Mouse (Mus musculus) heart, postnatal 0 days (tissue): ENCODE data around the gene Dld. TPM values are rescaled to one million over a fixed set of nuclear protein-coding genes. Genes with fewer than 3 reads are reported as not detected.
A peak's percentile ranks its signal among the peaks of the same experiment; 100 is the strongest.

Experiments used
- ATAC-seq: fragments of 200-750 bp; cut with Nextera tagmentation; 2 replicates; pipeline ENCODE4 v1.8.0; 2017; ENCODE audit warnings: low read depth, moderate number of reproducible peaks, moderate library complexity; ENCODE audit not compliant: insufficient read depth
- DNase-seq: peaks from one replicate; pipeline ENCODE4 v3.0.0-alpha.2; 2016; ENCODE audit warnings: low spot score
- H3K27ac ChIP-seq: fragments of 300-500 bp; sonication (generic); 2 replicates; pipeline ENCODE4 v1.5.1; 2014; ENCODE audit warnings: low read depth, mild to moderate bottlenecking
- H3K27me3 ChIP-seq: fragments of 300-500 bp; sonication (generic); 2 replicates; pipeline ENCODE4 v1.6.1; 2014; ENCODE audit warnings: low read length, mixed read lengths; ENCODE audit not compliant: control insufficient read depth, insufficient read depth
- H3K36me3 ChIP-seq: fragments of 300-500 bp; sonication (generic); replicated peaks from 2 replicates; pipeline ENCODE4 v1.6.1; 2014; ENCODE audit warnings: low read length, mixed read lengths; ENCODE audit not compliant: control insufficient read depth, insufficient read depth
- H3K4me1 ChIP-seq: fragments of 300-500 bp; sonication (generic); 2 replicates; pipeline ENCODE4 v1.6.1; 2014; ENCODE audit warnings: antibody characterized with exemption; ENCODE audit not compliant: control insufficient read depth, insufficient read depth
- H3K4me2 ChIP-seq: fragments of 300-500 bp; sonication (generic); 2 replicates; pipeline ENCODE4 v1.6.1; 2014; ENCODE audit warnings: low read depth, mild to moderate bottlenecking, low read length, moderate library complexity
- H3K4me3 ChIP-seq: fragments of 300-500 bp; sonication (generic); 2 replicates; pipeline ENCODE4 v1.5.1; 2014; ENCODE audit warnings: low read depth, low read length
- H3K9ac ChIP-seq: fragments of 300-500 bp; sonication (generic); replicated peaks from 2 replicates; pipeline ENCODE4 v1.6.1; 2014; ENCODE audit warnings: low read depth, low read length, mixed read lengths
- H3K9me3 ChIP-seq: fragments of 300-500 bp; sonication (generic); replicated peaks from 2 replicates; pipeline ENCODE4 v1.6.1; 2016; ENCODE audit warnings: low read length; ENCODE audit not compliant: control insufficient read depth
- CTCF ChIP-seq: IDR thresholded peaks from 2 replicates; pipeline ENCODE4 v1.5.1; 2016; ENCODE audit warnings: antibody characterized with exemption, control low read depth, low read depth
- EP300 ChIP-seq: IDR thresholded peaks from 2 replicates; pipeline ENCODE4 v1.6.1; 2016; ENCODE audit warnings: antibody characterized with exemption, low read depth
- WGBS: fragments of 180-500 bp; shearing (Covaris S2); extraction: QIAGEN DNeasy Blood & Tissue Kit; methylation state at CpG from one replicate; pipeline ENCODE4 v1.1.7; 2014; 5-methylcytosine and 5-hydroxymethylcytosine counted together
- polyA plus RNA-seq: library from polyadenylated mRNA; unstranded; fragments of >200 nt; fragmentation: Nextera tagmentation; extraction: Ambion mirVana; gene quantifications from 2 replicates; pipeline ENCODE4 v1.2.1, GENCODE M21; 2015
- total RNA-seq: library from RNA; depleted of rRNA; stranded (reverse); fragments of >200 nt; gene quantifications from 2 replicates; pipeline ENCODE4 v1.2.3, GENCODE M21; 2014; ENCODE audit warnings: low replicate concordance

The Dld gene
- total and polyA plus RNA-seq, 2 experiments from 2014 or later, result 91.6 to 377 TPM

DNA sequence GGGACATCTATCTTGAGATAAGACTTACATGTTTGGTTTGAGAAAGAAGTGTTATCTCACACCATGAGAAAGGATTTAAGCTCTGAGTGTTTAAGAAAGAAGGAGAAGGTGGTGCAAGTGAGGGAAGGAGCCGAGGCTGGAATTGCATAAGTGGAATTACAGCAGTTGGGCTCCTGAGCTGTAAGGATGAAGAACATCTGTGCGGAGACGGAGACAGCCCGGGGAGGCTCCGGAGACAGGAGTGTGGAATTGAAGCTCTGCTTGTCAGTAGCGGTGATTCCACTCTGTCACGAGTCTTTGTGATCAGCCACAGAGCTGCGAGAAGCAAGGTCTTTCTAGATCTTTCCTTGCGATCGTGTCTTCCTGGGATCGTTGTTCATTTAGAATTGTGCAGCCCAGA lies 56.3 kb downstream of the Dld start:
- ATAC-seq, result no peak
- no peak for TF ChIP-seq EP300
- TF ChIP-seq CTCF, result no peak

DNA sequence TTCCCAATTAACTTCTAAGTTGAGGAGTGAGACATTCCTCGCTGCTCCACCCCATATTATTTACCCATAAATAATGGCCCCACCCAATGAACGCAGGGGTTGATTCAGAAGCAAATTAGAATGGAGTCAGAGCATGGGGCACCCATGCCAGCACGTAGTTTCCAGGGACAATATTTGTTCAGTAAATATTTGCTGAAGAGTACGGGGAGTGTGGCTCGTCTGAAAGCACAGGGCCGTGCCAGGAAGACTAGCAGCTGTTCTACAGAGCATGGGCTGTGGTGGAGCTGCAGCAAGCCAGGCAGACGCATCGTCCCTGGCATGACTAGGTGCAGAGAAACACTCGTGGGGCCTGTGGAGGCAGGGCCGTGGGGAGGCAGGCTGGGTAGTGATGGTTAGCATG lies 56.7 kb downstream of the Dld start:
- Histone ChIP-seq H3K4me3 (no peak overlapping the region), H3K4me1 (peaks cover 31% of the 10 kb centered on the region), H3K27ac (peak overlapping the region; percentile 92), H3K9ac (no peak overlapping the region), H3K9me3 (no peaks in the 10 kb centered on the region), H3K4me2 (no peak overlapping the region), H3K36me3 (peaks cover 51% of the 10 kb centered on the region), H3K27me3 (no peaks in the 10 kb centered on the region)
- DNase-seq (no peak), ATAC-seq (no peak)
- WGBS, result 33% methylated on average over 10 of the region's 10 CpGs
- TF ChIP-seq CTCF (no peak), EP300 (no peak)

More for the DNA sequence above, 56.3 kb downstream of the Dld start:
- H3K4me3 ChIP-seq, result no peak overlapping the region
- peak overlapping the region; percentile 92 for H3K27ac ChIP-seq
- peaks cover 54% of the 10 kb centered on the region for H3K36me3 ChIP-seq
- no peak overlapping the region for H3K9ac ChIP-seq
- H3K4me1 ChIP-seq, result peaks cover 33% of the 10 kb centered on the region
- no peaks in the 10 kb centered on the region for H3K27me3 ChIP-seq
- H3K4me2 ChIP-seq, result no peak overlapping the region
- no peak for DNase-seq
- 64% methylated on average over 11 of the region's 11 CpGs for WGBS
- H3K9me3 ChIP-seq, result no peaks in the 10 kb centered on the region

DNA sequence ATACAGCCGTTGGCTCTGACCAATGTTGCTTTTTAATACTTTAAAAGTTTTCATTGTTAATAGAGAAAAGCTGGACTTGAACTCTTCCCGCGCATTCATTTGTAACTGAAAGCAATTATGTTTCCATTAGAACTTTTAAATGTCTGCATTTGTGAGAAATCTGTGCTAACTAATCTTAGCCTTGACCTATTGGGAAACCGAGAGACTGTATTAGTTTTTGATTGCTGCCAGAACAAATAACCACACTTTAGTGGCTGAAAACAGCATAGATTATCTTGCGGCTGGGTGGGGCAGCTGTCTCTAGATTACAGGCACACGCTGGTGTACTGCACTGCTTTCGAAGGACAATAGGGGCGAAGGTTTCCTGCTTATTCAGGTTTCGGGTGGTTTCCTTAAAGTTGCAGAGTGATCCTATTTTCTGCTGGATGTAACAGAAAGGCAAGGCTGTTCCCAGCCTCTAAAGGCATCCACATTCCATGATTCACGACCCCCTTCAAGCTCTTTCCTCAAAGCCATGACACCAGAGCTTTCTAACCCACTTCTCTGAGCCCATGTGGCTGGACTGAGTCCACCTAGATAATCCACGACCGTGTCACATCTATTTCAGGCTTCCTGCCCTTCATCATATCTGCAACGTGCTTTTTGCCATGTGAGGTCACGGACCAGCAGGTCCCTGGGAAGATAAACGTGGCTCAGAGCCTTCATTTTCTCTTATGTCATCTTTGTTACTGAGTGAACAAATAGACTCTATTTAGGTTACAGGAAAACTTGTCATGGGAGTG lies 57.7 kb downstream of the Dld start:
- peak; percentile 91 for ATAC-seq
- no peaks in the 10 kb centered on the region for H3K27me3 ChIP-seq
- peak overlapping the region; percentile 92 for H3K27ac ChIP-seq
- 26% methylated on average over 15 of the region's 15 CpGs for WGBS
- H3K36me3 ChIP-seq, result peaks cover 51% of the 10 kb centered on the region
- peak; percentile 91 for DNase-seq
- no peak overlapping the region for H3K4me3 ChIP-seq
- no peaks in the 10 kb centered on the region for H3K9me3 ChIP-seq
- peaks cover 28% of the 10 kb centered on the region for H3K4me1 ChIP-seq
- H3K4me2 ChIP-seq, result no peak overlapping the region
- TF ChIP-seq EP300 (peak; percentile 83), CTCF (no peak)
- H3K9ac ChIP-seq, result no peak overlapping the region

DNA sequence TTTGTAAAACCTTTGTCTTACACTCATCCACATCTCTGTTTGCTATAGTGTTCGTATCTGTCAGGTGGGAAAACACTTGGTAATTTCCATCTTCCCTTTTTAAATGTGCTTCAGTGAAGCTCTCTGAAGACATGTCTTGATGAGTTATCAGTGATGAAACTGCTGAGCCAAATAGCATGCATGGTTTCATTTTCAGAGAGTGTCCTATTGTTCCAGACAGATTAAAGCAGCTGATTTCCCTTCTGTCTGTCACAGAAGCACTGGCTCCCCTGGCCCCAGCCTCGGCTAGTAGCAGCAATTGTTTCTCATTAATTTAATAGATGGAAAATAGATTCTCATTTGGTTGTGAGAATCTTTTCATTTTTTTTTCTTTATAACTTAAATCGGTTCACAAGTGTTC lies 60.3 kb downstream of the Dld start:
- H3K4me1 ChIP-seq, result peaks cover 28% of the 10 kb centered on the region
- 74% methylated on average over 3 of the region's 3 CpGs for WGBS
- no peak for DNase-seq
- peaks cover 60% of the 10 kb centered on the region for H3K36me3 ChIP-seq
- ATAC-seq, result no peak
- H3K27ac ChIP-seq, result no peak overlapping the region
- H3K4me3 ChIP-seq, result no peak overlapping the region
- no peak for TF ChIP-seq EP300
- no peak for TF ChIP-seq CTCF
- no peak overlapping the region for H3K9ac ChIP-seq
- no peak overlapping the region for H3K4me2 ChIP-seq
- H3K9me3 ChIP-seq, result no peaks in the 10 kb centered on the region
- no peaks in the 10 kb centered on the region for H3K27me3 ChIP-seq

DNA sequence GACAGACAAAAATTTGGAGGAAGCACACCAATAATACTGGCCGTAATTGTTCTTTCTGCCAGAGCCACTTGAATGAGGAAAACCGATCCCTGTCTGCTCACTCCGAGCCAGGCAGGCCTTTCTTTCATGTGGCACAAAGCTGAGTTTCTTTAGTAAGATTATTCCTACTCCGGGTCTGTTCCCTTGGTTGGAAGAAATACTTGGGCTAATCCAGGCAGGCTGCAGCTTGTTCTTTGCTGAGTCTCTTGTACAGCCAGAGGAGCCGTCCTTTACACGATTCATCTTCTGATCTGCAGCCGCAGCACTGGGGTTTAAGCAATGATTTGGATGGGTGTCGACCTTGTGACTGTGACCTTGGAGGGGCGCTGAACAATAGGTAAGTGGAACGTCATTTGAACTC lies 62.2 kb downstream of the Dld start:
- DNase-seq (no peak), ATAC-seq (no peak)
- H3K4me1 ChIP-seq, result peaks cover 17% of the 10 kb centered on the region
- no peak overlapping the region for H3K9ac ChIP-seq
- H3K27ac ChIP-seq, result no peak overlapping the region
- no peak overlapping the region for H3K4me2 ChIP-seq
- H3K4me3 ChIP-seq, result no peak overlapping the region
- peaks cover 78% of the 10 kb centered on the region for H3K36me3 ChIP-seq
- 94% methylated on average over 10 of the region's 10 CpGs for WGBS
- TF ChIP-seq CTCF (no peak), EP300 (no peak)
- no peaks in the 10 kb centered on the region for H3K27me3 ChIP-seq
- H3K9me3 ChIP-seq, result no peaks in the 10 kb centered on the region
